Mouse (Mus musculus): Measurements from ENCODE around the gene Vps37c.

The Vps37c gene

DNA sequence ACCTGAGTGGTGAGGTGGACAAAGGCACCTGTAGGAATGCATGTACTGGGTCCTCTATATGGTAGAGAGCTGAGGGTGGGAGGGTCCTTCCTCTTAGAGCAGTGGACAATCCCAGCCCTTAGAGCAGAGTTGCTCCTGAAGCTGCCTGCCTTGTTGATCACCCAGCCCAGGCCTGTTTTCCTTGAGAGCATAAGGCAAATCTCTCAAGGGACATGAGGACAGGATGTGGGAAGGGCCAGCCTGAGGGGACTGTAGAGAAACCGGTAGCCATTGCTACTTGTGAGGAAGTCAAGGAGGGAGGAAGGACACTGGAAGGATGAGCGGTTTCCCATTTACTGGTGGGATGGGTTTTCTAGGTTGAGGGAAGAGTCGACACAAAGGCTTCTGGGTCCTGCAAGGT is 54.0 kb downstream of the Vps37c start:
- DNase-seq: no peak

DNA sequence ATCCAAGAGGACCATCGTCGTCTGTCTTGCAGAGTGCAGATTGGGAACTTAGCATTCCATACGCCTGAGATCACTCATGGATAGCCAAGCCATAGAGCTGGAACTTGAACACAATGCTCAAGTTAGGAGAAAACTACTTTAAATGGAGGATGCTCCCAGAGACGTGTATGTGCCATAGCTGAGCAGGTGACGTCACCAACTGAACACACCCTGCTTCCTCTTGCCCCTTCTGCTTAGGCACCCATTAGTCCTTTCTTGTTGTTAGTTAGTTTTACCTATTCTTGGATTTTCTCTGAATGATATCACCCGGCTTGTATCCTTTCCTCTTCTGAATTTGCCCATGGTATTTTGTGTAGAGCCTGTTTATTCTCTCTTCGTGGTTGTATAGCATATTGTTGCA is 58.6 kb downstream of the Vps37c start:
- no peak for DNase-seq

DNA sequence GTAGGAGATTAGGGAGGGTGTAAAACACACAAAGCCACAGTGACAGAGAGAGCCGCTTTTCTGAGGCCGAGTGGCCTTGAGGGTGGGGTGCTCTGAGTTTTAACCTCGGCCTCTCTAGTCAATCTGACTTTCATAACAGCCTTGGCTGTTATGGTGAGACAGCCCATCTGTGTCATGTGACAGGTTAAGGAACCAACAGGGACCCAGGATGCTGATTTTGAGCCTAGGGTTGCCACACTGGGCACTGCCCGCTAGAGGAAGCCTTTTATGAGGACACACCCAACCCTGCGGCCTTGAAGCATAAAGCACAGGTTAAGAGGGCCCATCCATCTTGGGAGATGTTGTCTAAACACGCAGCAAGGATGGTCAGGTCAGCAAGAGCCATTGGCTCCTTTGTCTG is 59.2 kb downstream of the Vps37c start:
- DNase-seq: no peak

DNA sequence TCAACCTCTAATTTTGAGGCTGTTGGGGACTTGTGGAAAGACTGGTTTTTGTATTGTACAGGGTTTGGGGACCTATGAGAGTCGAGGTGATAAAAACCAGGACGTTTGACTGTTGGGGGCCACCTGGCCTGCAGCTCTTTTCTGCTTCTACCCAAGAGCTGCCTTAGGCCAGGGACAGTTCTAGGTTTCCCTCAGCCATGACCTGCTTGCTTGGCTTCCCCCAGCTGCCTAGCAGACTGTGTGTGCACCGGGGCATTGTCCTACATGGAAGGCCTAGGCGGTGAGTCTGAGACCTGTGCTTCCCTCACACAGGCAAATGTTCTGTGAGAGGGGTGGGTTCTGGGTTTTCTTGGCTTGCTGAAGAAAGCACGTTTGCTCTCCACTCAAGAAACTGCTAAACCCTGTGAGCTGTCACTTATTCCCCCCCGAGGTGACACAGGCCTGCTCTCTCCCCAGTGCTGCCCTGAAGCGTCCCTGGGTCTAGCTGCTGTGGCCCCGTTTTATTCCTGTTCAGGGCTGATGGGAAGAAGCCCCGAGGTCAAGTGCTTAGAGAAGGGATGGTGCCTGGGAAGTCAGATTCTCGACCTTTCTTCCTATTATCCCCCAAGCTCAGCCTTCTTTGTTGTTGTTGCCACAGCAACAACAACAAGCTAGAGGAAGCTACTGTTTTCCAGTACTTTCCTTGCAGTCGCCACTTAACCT is 60.0 kb downstream of the Vps37c start:
- DNase-seq: no peak

DNA sequence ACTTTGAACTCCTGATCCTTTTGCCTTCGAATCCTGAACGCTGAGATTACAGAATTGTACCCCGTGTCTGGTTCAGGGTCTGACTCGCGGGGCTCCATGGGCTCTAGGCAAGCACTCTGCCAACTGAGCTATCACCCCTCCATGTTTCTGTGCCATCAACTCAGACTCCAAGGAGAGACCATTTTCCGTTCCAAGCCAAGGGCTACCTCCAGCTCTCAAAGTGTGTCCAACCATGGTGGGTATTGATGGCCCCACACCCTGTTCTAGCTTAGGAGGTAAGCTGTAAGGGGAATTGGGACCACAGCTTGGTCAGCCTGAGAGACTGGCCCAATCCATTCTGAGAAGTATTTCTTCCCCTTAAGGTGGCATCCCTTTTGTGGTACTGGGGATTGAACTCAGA is 60.8 kb downstream of the Vps37c start:
- no peak for DNase-seq

DNA sequence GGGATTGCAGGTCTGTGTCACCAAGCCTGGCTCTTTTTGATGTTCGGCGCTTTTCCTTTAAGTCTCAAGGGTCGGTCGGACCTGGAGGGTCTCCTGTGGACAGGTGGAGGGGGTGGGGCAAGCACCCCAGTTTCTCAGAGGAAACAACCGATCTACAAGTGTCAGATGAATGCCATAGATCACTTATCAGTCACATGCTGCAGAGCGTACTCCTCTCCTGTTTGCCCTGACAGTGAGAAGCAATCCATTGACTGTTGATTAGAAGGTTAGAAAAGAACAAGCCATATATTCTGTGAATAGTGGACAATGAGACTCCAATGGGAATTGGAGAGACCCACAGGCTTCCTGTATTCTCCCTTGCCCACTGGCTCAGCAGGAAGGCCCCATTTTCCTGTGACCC is 61.6 kb downstream of the Vps37c start:
- DNase-seq: no peak

DNA sequence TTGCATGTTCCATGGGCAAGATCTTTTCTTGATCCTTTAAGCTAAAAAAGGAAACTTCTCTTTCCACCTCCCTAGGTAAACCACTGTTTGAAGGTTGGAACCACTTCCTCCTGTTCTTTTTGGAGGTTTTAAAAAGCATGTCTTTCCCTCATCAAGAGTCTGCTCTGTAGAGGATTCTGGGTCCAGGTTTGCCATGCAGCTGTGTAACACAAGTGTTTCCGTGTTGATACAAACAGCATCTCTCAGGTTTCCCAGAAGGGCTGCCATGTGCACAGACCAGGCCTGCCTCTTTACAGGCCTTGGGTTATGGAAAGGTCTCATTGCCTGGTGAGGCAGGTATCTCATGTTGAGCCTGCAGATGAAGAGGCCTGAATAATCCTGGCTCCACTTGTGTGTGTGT is 63.1 kb downstream of the Vps37c start:
- no peak for DNase-seq

DNA sequence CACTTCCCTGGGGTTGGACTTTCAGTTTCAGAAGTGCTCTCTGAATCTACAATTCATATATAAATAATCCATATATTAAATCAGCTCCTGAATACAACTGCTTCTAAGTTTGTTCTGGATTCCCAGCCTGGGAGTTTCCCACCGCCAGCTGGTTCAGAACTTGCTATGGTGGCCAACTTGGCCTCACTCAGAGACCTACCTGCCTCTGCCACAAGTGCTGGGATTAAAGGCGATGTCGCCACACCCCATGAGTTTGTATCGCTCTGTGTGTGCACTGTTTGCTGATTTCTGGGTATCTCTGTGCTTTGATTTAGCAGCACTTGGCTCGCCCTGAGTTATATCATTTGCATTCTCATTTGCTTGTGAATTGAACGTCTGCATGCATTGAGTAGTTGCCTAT is 63.6 kb downstream of the Vps37c start:
- DNase-seq: no peak

DNA sequence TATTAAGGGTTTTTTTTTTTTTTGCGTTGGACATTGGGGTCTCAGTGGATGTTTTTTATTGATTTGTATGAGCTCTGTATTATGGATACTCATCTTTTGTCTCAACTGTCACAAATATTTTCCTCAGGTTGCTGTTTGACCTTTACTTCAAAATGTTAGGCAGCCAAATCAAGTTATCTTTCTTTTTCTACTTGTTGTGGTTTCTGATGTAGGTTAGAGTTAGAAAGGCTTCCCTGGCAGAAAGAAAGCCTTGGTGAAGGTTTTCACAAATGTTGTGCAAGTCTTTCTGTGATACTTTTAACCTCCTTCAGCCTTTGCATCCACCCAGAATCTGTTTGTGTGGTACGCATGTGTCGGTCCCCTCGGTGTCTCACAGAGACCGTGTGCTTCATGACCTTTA is 64.1 kb downstream of the Vps37c start:
- DNase-seq: no peak

DNA sequence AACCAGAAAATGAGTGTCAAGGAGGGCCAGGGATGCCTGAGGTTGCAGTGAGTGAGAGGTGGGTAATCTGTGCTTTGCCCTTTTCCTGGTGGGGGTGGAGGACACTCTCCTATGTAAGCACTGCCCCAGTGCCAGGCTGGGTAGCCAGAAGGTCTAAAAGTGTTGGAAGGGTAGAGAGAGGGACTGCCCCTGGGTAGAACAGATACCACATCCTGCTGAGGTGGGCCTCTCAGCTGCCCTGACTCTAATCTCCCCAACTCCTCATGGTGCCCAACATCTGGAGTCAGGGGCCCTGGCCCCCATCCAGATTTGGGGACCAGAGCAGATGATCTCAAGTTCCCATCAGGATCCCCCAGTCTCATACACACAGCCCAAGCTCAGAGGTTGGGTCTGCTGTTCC is 68.6 kb downstream of the Vps37c start:
- no peak for DNase-seq

DNA sequence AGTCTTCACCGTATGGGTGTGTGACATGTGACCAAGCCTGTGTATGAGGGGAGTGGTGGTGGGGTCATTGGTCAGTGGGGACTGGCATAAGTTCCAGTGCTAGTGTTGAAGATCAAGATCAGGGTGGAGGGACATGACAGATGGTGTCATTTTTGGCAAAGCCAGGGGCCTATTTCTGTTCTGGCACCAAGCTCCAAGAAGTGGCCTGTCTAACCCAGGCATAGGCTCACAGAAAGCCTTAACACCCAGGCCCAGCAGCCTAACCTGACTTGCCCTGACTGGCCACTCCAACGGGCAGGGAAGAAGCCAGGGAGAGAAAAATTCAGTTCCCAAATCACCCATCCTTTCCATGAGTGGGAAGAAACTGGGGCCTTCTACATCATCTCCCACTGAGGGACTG is 69.0 kb downstream of the Vps37c start:
- DNase-seq: peak; percentile 52 to 73

DNA sequence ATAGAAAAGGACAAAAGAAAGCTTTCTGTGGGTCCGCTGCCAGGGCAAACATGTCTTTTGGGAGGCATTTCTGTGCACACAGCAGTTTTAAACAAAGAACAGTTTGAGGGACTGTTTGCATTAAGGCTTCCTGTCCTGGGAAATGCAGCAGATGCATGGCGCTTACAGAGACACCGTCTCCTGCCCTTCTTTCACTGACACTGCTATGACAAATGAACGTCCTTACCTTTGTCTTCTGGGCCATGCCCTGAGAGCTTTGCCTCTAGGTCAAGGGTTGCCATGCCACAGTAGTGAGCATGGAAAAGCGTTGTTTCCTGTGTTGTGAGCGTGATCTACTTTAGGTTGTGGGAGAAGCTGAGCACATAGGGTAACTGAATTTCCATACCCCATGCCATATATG is 70.2 kb downstream of the Vps37c start:
- no peak for DNase-seq

DNA sequence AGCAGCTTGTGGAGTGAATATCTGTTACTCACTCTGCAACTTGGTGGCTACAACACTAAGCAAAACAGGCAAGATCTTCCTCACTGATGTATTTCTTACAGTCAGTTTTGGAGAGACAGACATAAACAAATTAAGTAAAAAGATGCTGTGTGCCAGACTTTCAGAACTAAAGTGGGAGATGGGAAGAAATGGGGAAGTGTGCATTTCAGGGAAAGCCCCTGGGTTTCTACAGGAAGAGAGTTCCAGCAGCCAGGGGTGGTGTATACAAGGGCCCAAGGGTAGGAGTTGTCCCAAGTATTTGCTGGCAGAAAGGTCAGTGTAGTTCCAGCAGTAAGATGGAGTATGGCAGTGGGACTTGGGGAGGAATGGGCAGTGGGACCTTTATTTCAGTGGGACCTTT is 71.0 kb downstream of the Vps37c start:
- DNase-seq: no peak

DNA sequence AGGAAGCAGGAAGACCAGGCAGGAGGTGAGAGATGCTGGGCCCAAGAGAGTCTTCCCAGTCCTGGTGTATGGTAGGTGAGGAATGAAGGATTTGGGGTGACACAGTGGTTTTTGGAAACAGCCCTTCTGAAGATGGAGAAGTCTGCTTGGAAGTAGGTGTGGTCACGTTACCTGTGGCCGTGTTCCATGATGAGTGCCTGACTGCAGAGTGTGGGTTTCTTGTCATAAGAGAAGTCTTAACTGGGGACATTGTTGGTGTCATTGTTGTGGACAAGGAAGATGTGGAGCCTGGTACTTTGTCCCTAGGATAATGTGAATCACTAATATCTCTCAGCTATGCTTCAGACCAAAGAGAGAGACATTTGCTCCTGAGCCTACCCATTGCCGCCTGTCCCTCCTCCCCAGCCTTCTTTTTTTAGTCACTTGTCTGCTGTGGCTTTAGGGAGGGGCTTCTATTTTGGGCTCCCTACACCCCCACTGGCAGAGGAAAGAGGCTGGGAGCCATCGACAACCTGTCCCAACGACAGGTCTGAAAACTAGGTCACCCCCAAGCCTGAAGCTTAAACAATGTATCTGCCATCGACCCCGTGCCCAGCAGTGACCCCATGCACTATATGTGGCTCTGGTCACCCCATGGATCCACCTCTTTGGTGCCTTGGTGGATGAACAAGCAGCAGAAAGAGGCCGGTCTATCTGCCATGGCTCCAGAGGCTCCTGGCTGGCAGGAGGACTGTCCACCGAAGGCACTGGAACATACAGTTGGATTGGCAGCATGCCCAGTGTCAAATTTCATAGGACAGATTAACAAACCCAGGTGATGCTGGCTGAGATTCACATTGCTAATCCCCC is 71.7 kb downstream of the Vps37c start:
- peak; percentile 86 to 88 for DNase-seq

DNA sequence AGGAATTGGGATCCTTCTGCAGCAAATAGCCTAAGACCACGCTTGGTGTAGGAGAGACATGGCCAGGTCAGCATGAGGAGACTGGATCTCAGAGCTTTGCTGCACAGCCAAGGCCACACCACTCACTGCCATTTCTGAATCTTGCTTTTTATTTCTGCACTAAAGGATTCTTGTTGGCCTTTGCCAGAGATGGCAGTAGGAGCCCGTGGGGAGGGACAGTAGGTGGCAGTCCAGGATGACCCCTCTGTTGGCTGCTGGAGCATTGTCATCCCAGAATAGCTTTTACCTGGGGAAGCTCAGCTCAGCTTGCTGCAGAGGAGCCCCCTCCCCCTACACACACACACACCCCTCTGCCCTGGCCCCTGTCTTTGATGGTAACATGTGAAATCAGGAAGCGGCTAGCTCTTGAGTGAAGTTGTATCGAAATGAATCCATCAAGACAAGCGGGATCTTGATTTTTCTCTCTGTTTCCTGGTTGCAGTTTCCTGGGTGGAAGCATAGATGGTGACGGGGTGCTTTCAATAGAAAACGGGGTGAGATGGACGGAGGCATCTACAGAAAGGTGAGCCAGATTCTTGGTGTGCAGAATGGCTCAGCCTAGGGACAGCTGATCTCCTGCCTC is 73.4 kb downstream of the Vps37c start:
- peak in 1 of 2 experiments; percentile 40 for DNase-seq

DNA sequence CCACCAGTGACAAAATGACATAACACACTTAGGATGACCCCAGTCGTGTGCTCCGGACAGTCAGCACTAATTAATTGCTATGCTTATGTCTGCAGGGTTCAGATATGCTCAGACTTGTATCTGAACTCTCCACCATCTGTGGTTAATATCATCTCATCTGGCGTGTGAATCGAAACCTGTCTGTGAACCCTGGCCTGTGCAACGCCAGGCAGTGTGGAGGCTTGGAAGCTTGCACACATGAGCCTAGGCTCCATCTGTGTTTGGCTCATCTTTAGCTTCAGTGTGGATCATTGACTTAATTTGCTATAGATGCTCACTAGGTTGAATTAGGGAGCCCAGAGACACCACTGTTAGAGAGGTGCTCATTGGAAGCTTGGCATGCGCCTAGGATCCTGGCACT is 73.9 kb downstream of the Vps37c start:
- peak in 1 of 2 experiments; percentile 34 for DNase-seq

DNA sequence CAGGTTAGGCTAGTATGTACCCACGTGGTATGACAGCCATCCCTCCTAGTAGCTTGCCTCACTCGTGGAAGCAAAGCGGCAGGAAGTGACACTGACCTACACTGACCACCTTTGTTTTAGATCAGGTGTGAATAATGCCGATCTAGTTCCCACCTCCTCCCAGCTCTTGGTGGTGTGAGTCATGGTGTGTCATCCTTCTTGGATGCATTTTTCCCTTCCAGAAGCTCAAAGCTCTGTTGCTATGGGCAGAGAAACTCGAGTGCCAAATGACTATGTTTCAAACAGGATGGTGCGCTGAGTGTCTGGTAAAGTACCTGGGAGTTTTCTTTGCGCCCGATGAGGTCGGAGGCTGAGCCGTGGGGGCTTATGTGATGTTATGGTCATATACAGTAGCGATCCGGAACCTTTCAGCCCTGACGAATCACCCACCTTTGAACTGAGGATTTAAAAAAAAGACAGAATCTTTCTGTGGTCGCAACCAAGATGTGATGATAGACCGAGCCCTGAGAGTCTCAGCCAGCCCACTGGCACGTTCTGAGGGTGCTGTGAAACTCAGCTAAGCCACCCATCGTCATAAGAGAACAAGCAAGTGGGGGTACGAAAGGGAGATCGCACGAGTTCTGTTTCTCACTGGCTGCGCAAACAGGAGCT is 75.0 kb downstream of the Vps37c start:
- DNase-seq: no peak
